ENCODE assay signal across 9 mouse cellular contexts in the genomic region with DNA sequence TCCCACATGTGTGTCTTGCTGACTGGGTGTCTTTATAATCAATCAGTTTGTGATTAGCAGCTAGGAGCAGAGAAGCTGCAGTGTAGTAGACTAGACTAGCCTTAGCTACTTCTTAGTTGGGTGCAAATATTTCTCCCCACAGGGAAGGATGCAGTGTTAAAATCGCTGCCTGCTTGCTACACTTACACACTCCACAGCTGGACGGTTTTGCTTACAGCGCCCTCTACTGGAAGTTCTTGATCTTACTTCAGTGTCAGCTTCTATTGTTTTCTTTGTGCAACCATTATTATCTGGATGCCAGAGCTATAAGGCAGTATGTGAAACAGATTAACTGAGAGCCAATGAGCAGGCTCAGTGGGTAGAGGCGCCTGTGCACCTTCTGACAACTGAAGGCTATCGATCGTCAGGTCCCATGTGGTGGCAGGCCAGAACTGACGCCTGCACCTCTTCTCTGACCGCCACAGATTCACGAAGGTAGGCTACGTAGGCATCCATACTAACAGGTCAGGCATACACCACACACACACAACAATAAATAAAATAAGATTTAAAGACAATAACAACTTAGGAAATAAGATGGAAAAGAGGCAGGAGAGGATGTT. TPM values are rescaled to one million over a fixed set of nuclear protein-coding genes. Genes with fewer than 3 reads are reported as not detected.
DNase-seq lines count a peak whose midpoint lies in the region; ATAC-seq lines count a peak whose summit lies in the region.
"Had no signal": no experiment of that assay in that cellular context is flagged by ENCODE, and none has a peak within 500 bp of the region (broad histone marks: within the 10 kb centered on the region; RNA-seq: fewer than 3 reads in every experiment).

No protein-coding gene starts in this region.

- H3K4me3 ChIP-seq in neural tube, embryonic 15.5 days (replicated peaks), result no peak overlapping the region
- H3K4me3 ChIP-seq in forebrain, embryonic 13.5 days, result no peak overlapping the region
- H3K4me3 ChIP-seq in limb, embryonic 12.5 days (replicated peaks), result no peak overlapping the region
- no peak overlapping the region for H3K4me3 ChIP-seq in heart, embryonic 11.5 days (ENCODE audit: low read depth, low read length)

- 68% methylated on average over 10 of the region's 10 CpGs for WGBS in neural tube, embryonic 15.5 days
- 58% methylated on average over 10 of the region's 10 CpGs for WGBS in forebrain, embryonic 13.5 days
- whole genome bisulfite sequencing in limb, embryonic 12.5 days, result 65% methylated on average over 10 of the region's 10 CpGs
- 63% methylated on average over 10 of the region's 10 CpGs for WGBS in heart, embryonic 11.5 days (ENCODE audit: insufficient replicate concordance)

- no peaks in the 10 kb centered on the region for H3K9me3 ChIP-seq in neural tube, embryonic 15.5 days (replicated peaks)
- no peaks in the 10 kb centered on the region for H3K9me3 ChIP-seq in forebrain, embryonic 13.5 days (replicated peaks)
- H3K9me3 ChIP-seq in limb, embryonic 12.5 days, result no peaks in the 10 kb centered on the region
- no peaks in the 10 kb centered on the region for H3K9me3 ChIP-seq in heart, embryonic 11.5 days (replicated peaks; ENCODE audit: control insufficient read depth, low read length)

- no peak overlapping the region for H3K27ac ChIP-seq in neural tube, embryonic 15.5 days (replicated peaks)
- no peak overlapping the region for H3K27ac ChIP-seq in forebrain, embryonic 13.5 days
- no peak overlapping the region for H3K27ac ChIP-seq in limb, embryonic 12.5 days
- H3K27ac ChIP-seq in heart, embryonic 11.5 days (ENCODE audit: low read depth, low read length), result no peak overlapping the region
- H3K27ac ChIP-seq: macrophage had no signal

- DNase-seq in neural tube, embryonic 10.5 days (ENCODE audit: extremely low spot score, low spot score), result peak; percentile 29
- DNase-seq in ZHBTc4 (ENCODE audit: low read depth, low spot score), result peak; percentile 86
- peak; percentile 9 to 33 for DNase-seq in natural killer cell, adult 2 months (ENCODE audit: low spot score in 2 of 2)
- no peak for DNase-seq in testis, postnatal 14 days (ENCODE audit: low spot score)

- H3K27me3 ChIP-seq in neural tube, embryonic 15.5 days (replicated peaks), result no peaks in the 10 kb centered on the region
- H3K27me3 ChIP-seq in forebrain, embryonic 13.5 days, result no peaks in the 10 kb centered on the region
- H3K27me3 ChIP-seq in limb, embryonic 12.5 days, result no peaks in the 10 kb centered on the region
- no peaks in the 10 kb centered on the region for H3K27me3 ChIP-seq in heart, embryonic 11.5 days (ENCODE audit: control insufficient read depth, insufficient read depth, low read length)

- H3K4me1 ChIP-seq in neural tube, embryonic 15.5 days, result no peaks in the 10 kb centered on the region
- no peaks in the 10 kb centered on the region for H3K4me1 ChIP-seq in forebrain, embryonic 13.5 days
- no peaks in the 10 kb centered on the region for H3K4me1 ChIP-seq in limb, embryonic 12.5 days (replicated peaks)
- no peaks in the 10 kb centered on the region for H3K4me1 ChIP-seq in heart, embryonic 11.5 days (ENCODE audit: control insufficient read depth, insufficient read depth, low read length)

- no peak for ATAC-seq in neural tube, embryonic 15.5 days (ENCODE audit: low FRiP score)
- peak; percentile 66; the same call in 1 of the 2 replicates for ATAC-seq in forebrain, embryonic 13.5 days
- 0 out of 2 replicates have a peak, but pooled peaks have one; percentile 6 for ATAC-seq in limb, embryonic 12.5 days (ENCODE audit: insufficient number of reproducible peaks, insufficient read depth, low FRiP score, low TSS enrichment, low read depth)
- ATAC-seq in heart, embryonic 11.5 days (replicated peaks; ENCODE audit: insufficient number of reproducible peaks, low FRiP score, low TSS enrichment), result no peak

- no peak overlapping the region for H3K9ac ChIP-seq in neural tube, embryonic 15.5 days (replicated peaks)
- H3K9ac ChIP-seq in forebrain, embryonic 13.5 days, result no peak overlapping the region
- H3K9ac ChIP-seq in limb, embryonic 12.5 days (replicated peaks), result no peak overlapping the region
- H3K9ac ChIP-seq in heart, embryonic 11.5 days (ENCODE audit: low read depth, low read length), result no peak overlapping the region

- H3K36me3 ChIP-seq in neural tube, embryonic 15.5 days, result 0 out of 2 replicates have a peak, but pooled peaks cover 3% of the 10 kb centered on the region
- H3K36me3 ChIP-seq in forebrain, embryonic 13.5 days (ENCODE audit: poor library complexity, severe bottlenecking), result no peaks in the 10 kb centered on the region
- 0 out of 2 replicates have a peak, but pooled peaks cover 3% of the 10 kb centered on the region for H3K36me3 ChIP-seq in limb, embryonic 12.5 days
- no peaks in the 10 kb centered on the region for H3K36me3 ChIP-seq in heart, embryonic 11.5 days (ENCODE audit: control insufficient read depth, insufficient read depth, low read length)

- no peak overlapping the region for H3K4me2 ChIP-seq in neural tube, embryonic 15.5 days
- H3K4me2 ChIP-seq in forebrain, embryonic 13.5 days, result no peak overlapping the region
- no peak overlapping the region for H3K4me2 ChIP-seq in limb, embryonic 12.5 days
- no peak overlapping the region for H3K4me2 ChIP-seq in heart, embryonic 11.5 days

RNA-seq across cellular contexts. Expression of a gene that starts 6.1 kb away (rescaled TPM):
- 43.3 and 49.4 TPM in 2 replicates for polyA plus RNA-seq in neural tube, embryonic 15.5 days (2015; fragmentation: Nextera tagmentation; extraction: Ambion mirVana)
- polyA plus RNA-seq in forebrain, embryonic 13.5 days (2015; fragmentation: Nextera tagmentation; extraction: Ambion mirVana), result 53.4 and 60.1 TPM in 2 replicates
- 68.0 and 69.0 TPM in 2 replicates for polyA plus RNA-seq in limb, embryonic 12.5 days (2016; fragmentation: Nextera tagmentation; extraction: Ambion mirVana)
- polyA plus RNA-seq in heart, embryonic 11.5 days (2014; fragmentation: Nextera tagmentation; extraction: Ambion mirVana), result 39.3 and 43.5 TPM in 2 replicates

RNA-seq across cellular contexts. Expression of a gene that starts 6.5 kb away (rescaled TPM):
- polyA plus RNA-seq in neural tube, embryonic 15.5 days (2015; fragmentation: Nextera tagmentation; extraction: Ambion mirVana), result 15.4 and 16.4 TPM in 2 replicates
- 12.4 and 12.8 TPM in 2 replicates for polyA plus RNA-seq in forebrain, embryonic 13.5 days (2015; fragmentation: Nextera tagmentation; extraction: Ambion mirVana)
- 12.7 and 14.2 TPM in 2 replicates for polyA plus RNA-seq in limb, embryonic 12.5 days (2016; fragmentation: Nextera tagmentation; extraction: Ambion mirVana)
- polyA plus RNA-seq in heart, embryonic 11.5 days (2014; fragmentation: Nextera tagmentation; extraction: Ambion mirVana), result 9.0 and 12.4 TPM in 2 replicates

Comparison
In these comparisons a context has a peak if more than half of its experiments do, and no peak if none do; other contexts are left out.
1. ATAC-seq: peak in forebrain, embryonic 13.5 days (single experiment) and limb, embryonic 12.5 days (single experiment); none in neural tube, embryonic 15.5 days (single experiment) and heart, embryonic 11.5 days (single experiment).